In the genomic region with DNA sequence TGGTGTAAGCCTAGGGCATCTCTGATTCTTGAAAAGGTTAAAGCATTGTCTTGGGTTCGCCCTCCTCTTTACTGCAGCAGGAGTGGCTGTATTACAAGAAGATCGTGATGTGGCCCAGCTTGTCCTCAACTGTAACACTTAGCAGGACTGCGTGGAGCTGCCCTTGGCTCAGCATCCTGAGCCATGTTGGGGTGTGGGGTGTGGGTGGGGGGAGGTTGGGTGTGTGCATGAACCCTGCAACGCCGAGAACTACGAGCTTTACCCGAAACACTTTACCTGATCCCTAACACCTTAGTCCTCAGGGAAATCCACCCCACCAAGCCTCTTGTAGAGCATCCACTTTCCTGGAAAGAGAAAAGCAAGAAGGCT, we compare ENCODE assay signal across 8 mouse cellular contexts. TPM values are rescaled to one million over a fixed set of nuclear protein-coding genes. Genes with fewer than 3 reads are reported as not detected.
DNase-seq lines count a peak whose midpoint lies in the region; ATAC-seq and TF ChIP-seq lines count a peak whose summit lies in the region.

No protein-coding gene starts in this region.

- H3K27ac ChIP-seq in left cerebral cortex, adult 2 months = peak overlapping the region; percentile 53; the same call in 1 of the 2 replicates
- H3K27ac ChIP-seq in embryonic facial prominence, embryonic 15.5 days (replicated peaks) = peak overlapping the region; percentile 91; the same call in 1 of the 2 replicates
- H3K27ac ChIP-seq in limb, embryonic 12.5 days = no peak overlapping the region
- peak overlapping the region; percentile 92 for H3K27ac ChIP-seq in neural tube, embryonic 15.5 days (replicated peaks)

- H3K9ac ChIP-seq in embryonic facial prominence, embryonic 15.5 days = peak overlapping the region; percentile 80; the same call in 1 of the 2 replicates
- H3K9ac ChIP-seq in limb, embryonic 12.5 days (replicated peaks) = peak overlapping the region; percentile 38; the same call in 1 of the 2 replicates
- H3K9ac ChIP-seq in neural tube, embryonic 15.5 days (replicated peaks) = peak overlapping the region; percentile 80

- TF ChIP-seq CTCF in left cerebral cortex, adult 2 months (IDR thresholded peaks at IDR 0.05) = no peak

- no peak for ATAC-seq in embryonic facial prominence, embryonic 15.5 days (ENCODE audit: insufficient number of reproducible peaks, low FRiP score, low TSS enrichment, low read depth)
- ATAC-seq in limb, embryonic 12.5 days (ENCODE audit: insufficient number of reproducible peaks, insufficient read depth, low FRiP score, low TSS enrichment, low read depth) = peak; percentile 76
- ATAC-seq in neural tube, embryonic 15.5 days (ENCODE audit: low FRiP score) = peak; percentile 62

- 36% methylated on average over 7 of the region's 7 CpGs for WGBS in embryonic facial prominence, embryonic 15.5 days
- 44% methylated on average over 7 of the region's 7 CpGs for WGBS in limb, embryonic 12.5 days
- WGBS in neural tube, embryonic 15.5 days = 51% methylated on average over 7 of the region's 7 CpGs

- H3K27me3 ChIP-seq in embryonic facial prominence, embryonic 15.5 days = no peaks in the 10 kb centered on the region
- H3K27me3 ChIP-seq in limb, embryonic 12.5 days = no peaks in the 10 kb centered on the region
- no peaks in the 10 kb centered on the region for H3K27me3 ChIP-seq in neural tube, embryonic 15.5 days (replicated peaks)

- no peak for DNase-seq in left cerebral cortex, adult 2 months (ENCODE audit: extremely low spot score in 1 of 2, low spot score in 2 of 2)
- DNase-seq in left cerebral cortex, adult 11 months (ENCODE audit: low spot score) = no peak
- no peak for DNase-seq in retina, postnatal 1 day
- no peak for DNase-seq in thymus, postnatal 14 days
- no peak for DNase-seq in adrenal gland, adult 8-10 months

- peak overlapping the region; percentile 95 for H3K4me3 ChIP-seq in left cerebral cortex, adult 2 months
- peak overlapping the region; percentile 89 for H3K4me3 ChIP-seq in embryonic facial prominence, embryonic 15.5 days (replicated peaks)
- H3K4me3 ChIP-seq in limb, embryonic 12.5 days (replicated peaks) = peak overlapping the region; percentile 92
- peak overlapping the region; percentile 90 for H3K4me3 ChIP-seq in neural tube, embryonic 15.5 days (replicated peaks)

- intact Hi-C loops in left cerebral cortex, adult 2 months (cut with DNase I) = loop anchor here (5.0 kb wide), 1 partner anchor 226 kb away; a partner anchor contains a TSS

- H3K4me1 ChIP-seq in embryonic facial prominence, embryonic 15.5 days = peaks cover 13% of the 10 kb centered on the region
- H3K4me1 ChIP-seq in limb, embryonic 12.5 days (replicated peaks) = peaks cover 11% of the 10 kb centered on the region
- peaks cover 18% of the 10 kb centered on the region for H3K4me1 ChIP-seq in neural tube, embryonic 15.5 days

- no peaks in the 10 kb centered on the region for H3K9me3 ChIP-seq in embryonic facial prominence, embryonic 15.5 days (replicated peaks)
- no peaks in the 10 kb centered on the region for H3K9me3 ChIP-seq in limb, embryonic 12.5 days
- no peaks in the 10 kb centered on the region for H3K9me3 ChIP-seq in neural tube, embryonic 15.5 days (replicated peaks)

- H3K4me2 ChIP-seq in embryonic facial prominence, embryonic 15.5 days (replicated peaks) = peak overlapping the region; percentile 51
- H3K4me2 ChIP-seq in limb, embryonic 12.5 days = peak overlapping the region; percentile 69
- peak overlapping the region; percentile 82 for H3K4me2 ChIP-seq in neural tube, embryonic 15.5 days

- peaks cover 28% of the 10 kb centered on the region for H3K36me3 ChIP-seq in embryonic facial prominence, embryonic 15.5 days
- H3K36me3 ChIP-seq in limb, embryonic 12.5 days = peaks cover 30% of the 10 kb centered on the region
- H3K36me3 ChIP-seq in neural tube, embryonic 15.5 days = peaks cover 26% of the 10 kb centered on the region

RNA-seq across cellular contexts. Expression of a gene that starts 0.3 kb away (rescaled TPM):
- total RNA-seq in left cerebral cortex, adult 2 months (2021) = 100 to 1,000 TPM; 339 to 348 TPM
- polyA plus RNA-seq in embryonic facial prominence, embryonic 15.5 days (2015; fragmentation: Nextera tagmentation; extraction: Ambion mirVana) = 292 and 298 TPM in 2 replicates
- polyA plus RNA-seq in limb, embryonic 12.5 days (2016; fragmentation: Nextera tagmentation; extraction: Ambion mirVana) = 330 and 340 TPM in 2 replicates
- 413 and 414 TPM in 2 replicates for polyA plus RNA-seq in neural tube, embryonic 15.5 days (2015; fragmentation: Nextera tagmentation; extraction: Ambion mirVana)
- total RNA-seq in adrenal gland, adult 8-10 months (2022) = 100 to 1,000 TPM; 215 to 262 (median 251) TPM

RNA-seq across cellular contexts. Expression of a gene that starts 12.3 kb away (rescaled TPM):
- 10 to 100 TPM; 41.0 to 41.7 TPM for total RNA-seq in left cerebral cortex, adult 2 months (2021)
- 265 and 273 TPM in 2 replicates for polyA plus RNA-seq in embryonic facial prominence, embryonic 15.5 days (2015; fragmentation: Nextera tagmentation; extraction: Ambion mirVana)
- 192 and 204 TPM in 2 replicates for polyA plus RNA-seq in limb, embryonic 12.5 days (2016; fragmentation: Nextera tagmentation; extraction: Ambion mirVana)
- 97.0 and 207 TPM in 2 replicates for polyA plus RNA-seq in neural tube, embryonic 15.5 days (2015; fragmentation: Nextera tagmentation; extraction: Ambion mirVana)
- total RNA-seq in adrenal gland, adult 8-10 months (2022) = 100 to 1,000 TPM; 276 to 340 (median 329) TPM

RNA-seq across cellular contexts. Expression of a gene that starts 51.6 kb away (rescaled TPM):
- 100 to 1,000 TPM; 114 to 118 TPM for total RNA-seq in left cerebral cortex, adult 2 months (2021)
- 12.7 and 14.1 TPM in 2 replicates for polyA plus RNA-seq in embryonic facial prominence, embryonic 15.5 days (2015; fragmentation: Nextera tagmentation; extraction: Ambion mirVana)
- 10.4 and 10.6 TPM in 2 replicates for polyA plus RNA-seq in limb, embryonic 12.5 days (2016; fragmentation: Nextera tagmentation; extraction: Ambion mirVana)
- 48.4 and 49.2 TPM in 2 replicates for polyA plus RNA-seq in neural tube, embryonic 15.5 days (2015; fragmentation: Nextera tagmentation; extraction: Ambion mirVana)
- 10 to 100 TPM; 31.7 to 46.1 (median 42.1) TPM for total RNA-seq in adrenal gland, adult 8-10 months (2022)
